Mouse (Mus musculus) erythroblast, embryonic 14.5 days (primary cell): Measurements from ENCODE around the gene Zfand3. TPM values are rescaled to one million over a fixed set of nuclear protein-coding genes. Genes with fewer than 3 reads are reported as not detected.

ENCODE experiments used
- H3K27me3 ChIP-seq: 2 replicates; pipeline ENCODE4 v1.6.1; 2012; ENCODE audit warnings: inconsistent platforms; ENCODE audit not compliant: control insufficient read depth
- H3K36me3 ChIP-seq: 2 replicates; pipeline ENCODE4 v1.6.1; 2012; ENCODE audit warnings: mild to moderate bottlenecking, inconsistent platforms; ENCODE audit not compliant: control insufficient read depth
- H3K4me1 ChIP-seq: 2 replicates; pipeline ENCODE4 v1.6.1; 2012; ENCODE audit warnings: inconsistent platforms; ENCODE audit not compliant: control insufficient read depth
- H3K4me3 ChIP-seq: replicated peaks from 2 replicates; pipeline ENCODE3; 2012; ENCODE audit warnings: moderate library complexity, mild to moderate bottlenecking, inconsistent platforms
- H3K9me3 ChIP-seq: 2 replicates; pipeline ENCODE4 v1.6.1; 2012; ENCODE audit warnings: low read length, inconsistent platforms, mixed read lengths; ENCODE audit not compliant: control insufficient read depth
- GATA1 ChIP-seq: IDR thresholded peaks from 2 replicates; pipeline ENCODE4 v1.6.1; 2012; ENCODE audit warnings: low read length, inconsistent platforms, mixed read lengths
- TAL1 ChIP-seq: IDR thresholded peaks from 3 replicates; pipeline ENCODE4 v1.6.1; 2012; ENCODE audit warnings: low read length, inconsistent platforms, mixed read lengths
- polyA plus RNA-seq: library from polyadenylated mRNA; stranded (reverse); fragments of >175 nt; gene quantifications from 2 replicates; pipeline ENCODE4 v1.2.3, GENCODE M21; 2012

Gene Zfand3
- polyA plus RNA-seq, 1 experiment, result 9.6 TPM

- Histone ChIP-seq H3K4me1 (peaks cover 2% of the 10 kb centered on the region; the same call in 1 of the 2 replicates), H3K9me3 (no peaks in the 10 kb centered on the region), H3K4me3 (no peak overlapping the region), H3K36me3 (peaks cover 10% of the 10 kb centered on the region), H3K27me3 (no peaks in the 10 kb centered on the region)
- TF ChIP-seq TAL1 (no peak), GATA1 (no peak)
Measured at GRCm38 (mm10) chr17:30182063-30182462, 177.5 kb downstream of the Zfand3 start.

- H3K9me3 ChIP-seq, result no peaks in the 10 kb centered on the region
- no peaks in the 10 kb centered on the region; the same call in 1 of the 2 replicates for H3K4me1 ChIP-seq
- peaks cover 3% of the 10 kb centered on the region; the same call in 1 of the 2 replicates for H3K36me3 ChIP-seq
- H3K4me3 ChIP-seq, result no peak overlapping the region
- no peaks in the 10 kb centered on the region for H3K27me3 ChIP-seq
- TF ChIP-seq GATA1, result no peak
- no peak for TF ChIP-seq TAL1
Measured at GRCm38 (mm10) chr17:30183561-30183960, 179.0 kb downstream of the Zfand3 start.

GRCm38 (mm10) chr17:30187154-30187553 lies 182.6 kb downstream of the Zfand3 start:
- Histone ChIP-seq H3K9me3 (no peaks in the 10 kb centered on the region), H3K27me3 (no peaks in the 10 kb centered on the region), H3K36me3 (peaks cover 6% of the 10 kb centered on the region), H3K4me1 (no peaks in the 10 kb centered on the region), H3K4me3 (no peak overlapping the region)
- TF ChIP-seq TAL1 (no peak), GATA1 (no peak)

- Histone ChIP-seq H3K9me3 (no peaks in the 10 kb centered on the region), H3K36me3 (peaks cover 10% of the 10 kb centered on the region), H3K4me1 (no peaks in the 10 kb centered on the region), H3K27me3 (no peaks in the 10 kb centered on the region), H3K4me3 (no peak overlapping the region)
- TF ChIP-seq GATA1, result no peak
- TF ChIP-seq TAL1, result no peak
Measured at GRCm38 (mm10) chr17:30187581-30187980, 183.0 kb downstream of the Zfand3 start.

- Histone ChIP-seq H3K4me3 (no peak overlapping the region), H3K9me3 (no peaks in the 10 kb centered on the region), H3K27me3 (no peaks in the 10 kb centered on the region), H3K36me3 (peaks cover 17% of the 10 kb centered on the region), H3K4me1 (no peaks in the 10 kb centered on the region)
- TF ChIP-seq GATA1 (no peak), TAL1 (no peak)
Measured at GRCm38 (mm10) chr17:30188031-30188981, 183.8 kb downstream of the Zfand3 start.

GRCm38 (mm10) chr17:30191097-30191640 lies 186.6 kb downstream of the Zfand3 start:
- Histone ChIP-seq H3K36me3 (peaks cover 26% of the 10 kb centered on the region), H3K4me1 (no peaks in the 10 kb centered on the region), H3K9me3 (no peaks in the 10 kb centered on the region), H3K27me3 (no peaks in the 10 kb centered on the region), H3K4me3 (no peak overlapping the region)
- TF ChIP-seq TAL1, result no peak
- no peak for TF ChIP-seq GATA1

- Histone ChIP-seq H3K36me3 (peaks cover 31% of the 10 kb centered on the region), H3K9me3 (no peaks in the 10 kb centered on the region), H3K4me3 (no peak overlapping the region), H3K27me3 (no peaks in the 10 kb centered on the region), H3K4me1 (no peaks in the 10 kb centered on the region)
- no peak for TF ChIP-seq GATA1
- no peak for TF ChIP-seq TAL1
Measured at GRCm38 (mm10) chr17:30192416-30193005, 188.0 kb downstream of the Zfand3 start.

GRCm38 (mm10) chr17:30193615-30194014 lies 189.1 kb downstream of the Zfand3 start:
- no peak for TF ChIP-seq TAL1
- TF ChIP-seq GATA1, result no peak
- H3K27me3 ChIP-seq, result no peaks in the 10 kb centered on the region
- no peak overlapping the region for H3K4me3 ChIP-seq
- peaks cover 38% of the 10 kb centered on the region for H3K36me3 ChIP-seq
- H3K4me1 ChIP-seq, result no peaks in the 10 kb centered on the region
- no peaks in the 10 kb centered on the region for H3K9me3 ChIP-seq

GRCm38 (mm10) chr17:30194091-30194490 lies 189.6 kb downstream of the Zfand3 start:
- Histone ChIP-seq H3K36me3 (peaks cover 39% of the 10 kb centered on the region), H3K4me3 (no peak overlapping the region), H3K9me3 (no peaks in the 10 kb centered on the region), H3K27me3 (no peaks in the 10 kb centered on the region), H3K4me1 (no peaks in the 10 kb centered on the region)
- no peak for TF ChIP-seq TAL1
